Mouse (Mus musculus): ENCODE data around the gene Ccdc160. TPM values are rescaled to one million over a fixed set of nuclear protein-coding genes. Genes with fewer than 3 reads are reported as not detected.

Ccdc160 gene
- polyA plus RNA-seq (2017; shearing (Covaris generic)), result not detected

DNA sequence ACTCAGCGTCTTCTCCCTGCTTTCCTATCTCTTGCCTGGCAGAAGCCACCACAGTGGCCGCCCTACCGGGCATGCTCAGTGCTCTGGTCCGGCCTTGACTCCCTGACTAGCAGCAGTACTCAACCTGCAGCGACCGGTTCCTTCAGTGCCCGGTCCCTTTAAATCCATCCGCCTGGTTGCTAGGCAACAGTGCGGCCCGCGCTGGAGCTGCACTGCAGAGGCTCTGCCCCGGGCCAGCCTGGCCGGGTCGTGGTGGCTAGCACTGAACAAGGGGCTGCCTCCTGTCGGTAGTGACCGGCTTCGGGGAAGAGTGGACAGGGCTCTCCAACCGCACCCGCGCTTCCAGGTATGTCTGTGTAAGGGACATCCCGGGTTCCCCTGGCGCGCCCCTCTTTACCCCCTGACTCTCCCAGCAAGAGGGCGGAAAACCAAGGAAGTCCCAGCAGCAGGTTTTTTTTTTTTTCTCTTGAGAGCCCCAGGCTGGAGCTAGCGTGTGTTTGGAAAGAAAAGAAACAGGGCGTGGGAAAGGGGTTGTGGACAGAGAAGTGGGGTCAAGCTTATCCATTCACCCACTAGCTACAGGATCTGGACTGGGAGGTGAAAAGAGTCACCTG lies at the start of gene Ccdc160:
Ccdc160 (plus strand) TSS at position 221 of the 614 bp plus-strand sequence.

Other genes starting within 250 kb of the Ccdc160 start
- not detected for gene Gpc3, start 177.2 kb upstream of the Ccdc160 start, polyA plus RNA-seq (2017; shearing (Covaris generic))
- gene Phf6, start 121.1 kb downstream of the Ccdc160 start, polyA plus RNA-seq (2017; shearing (Covaris generic)), result 50.8 TPM
- gene Hprt, start 196.9 kb downstream of the Ccdc160 start, polyA plus RNA-seq (2017; shearing (Covaris generic)), result 235 TPM